Comparison of ENCODE assay signal across 18 mouse cellular contexts in the genomic region with DNA sequence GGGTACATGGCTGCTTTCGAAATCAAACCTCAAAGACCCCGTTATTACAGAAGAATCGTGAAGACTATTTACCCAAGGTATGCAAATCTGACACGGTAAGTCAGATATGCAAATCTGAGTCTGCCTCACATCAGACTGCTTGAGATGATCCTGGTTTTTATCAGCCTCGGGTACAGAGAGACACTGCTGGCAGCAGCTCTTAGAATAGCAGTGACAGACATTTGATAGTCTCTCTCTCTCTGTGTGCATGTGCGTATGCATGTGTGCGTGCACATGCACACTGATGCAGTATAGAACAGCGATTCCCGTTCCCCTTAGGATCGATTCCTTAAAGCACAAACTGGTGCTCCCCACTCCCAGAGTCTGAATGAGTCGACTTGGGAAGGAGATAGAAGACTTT. TPM values are rescaled to one million over a fixed set of nuclear protein-coding genes. Genes with fewer than 3 reads are reported as not detected.
"Had no signal": no experiment of that assay in that cellular context is flagged by ENCODE, and none has a peak within 500 bp of the region (broad histone marks: within the 10 kb centered on the region; RNA-seq: fewer than 3 reads in every experiment).

No protein-coding gene starts in this region.

- H3K9ac ChIP-seq: limb, embryonic 12.5 days; liver, embryonic 13.5 days; liver, postnatal 0 days; lung, embryonic 15.5 days; neural tube, embryonic 12.5 days had no signal

- H3K4me1 ChIP-seq: liver, embryonic 13.5 days; megakaryocyte, embryonic 14.5 days; neural tube, embryonic 12.5 days had no signal

- DNase-seq: kidney, postnatal 10 days; kidney, postnatal 4 days; liver; liver, embryonic 13.5 days; liver, postnatal 0 days; lung, postnatal 14 days; thymus, adult 18-20 months; thymus, postnatal 14 days had no signal

- H3K4me2 ChIP-seq: limb, embryonic 12.5 days; liver, embryonic 13.5 days; lung, embryonic 15.5 days; midbrain, embryonic 11.5 days; neural tube, embryonic 12.5 days had no signal

- H3K4me3 ChIP-seq: layer of hippocampus, adult 2 months; limb, embryonic 12.5 days; liver, embryonic 13.5 days; lung, embryonic 15.5 days; megakaryocyte, embryonic 14.5 days; neural tube, embryonic 12.5 days had no signal

- H3K27ac ChIP-seq: layer of hippocampus, adult 2 months; limb, embryonic 12.5 days; liver, embryonic 13.5 days; macrophage; neural tube, embryonic 12.5 days; stomach, postnatal 0 days had no signal

- H3K9me3 ChIP-seq: liver, embryonic 13.5 days; lung, embryonic 15.5 days; neural tube, embryonic 12.5 days had no signal

- ATAC-seq: liver, postnatal 0 days had no signal

- H3K36me3 ChIP-seq: liver, embryonic 13.5 days; lung, embryonic 15.5 days; neural tube, embryonic 12.5 days had no signal

- H3K27me3 ChIP-seq: limb, embryonic 12.5 days; liver, embryonic 13.5 days; lung, embryonic 15.5 days; megakaryocyte, embryonic 14.5 days; neural tube, embryonic 12.5 days had no signal

RNA-seq across cellular contexts. Expression of gene Pakap, which starts 8.1 kb away (rescaled TPM):
- total RNA-seq: monocyte, adult 5-6 weeks; neutrophil, adult 5-6 weeks had no signal
- polyA plus RNA-seq: macrophage had no signal
